Mouse (Mus musculus) embryonic facial prominence, embryonic 12.5 days (tissue): ENCODE measurements around the gene Dst. TPM values are rescaled to one million over a fixed set of nuclear protein-coding genes. Genes with fewer than 3 reads are reported as not detected.

Source experiments
- ATAC-seq: fragments of 200-750 bp; cut with Nextera tagmentation; 2 replicates; pipeline ENCODE4 v1.8.0; 2017; ENCODE audit not compliant: insufficient number of reproducible peaks, insufficient read depth, low FRiP score, low TSS enrichment
- H3K27ac ChIP-seq: fragments of 300-500 bp; sonication (generic); 2 replicates; pipeline ENCODE4 v1.5.1; 2016; ENCODE audit warnings: mild to moderate bottlenecking
- H3K27me3 ChIP-seq: fragments of 300-500 bp; sonication (generic); 2 replicates; pipeline ENCODE4 v1.6.1; 2016; ENCODE audit warnings: mild to moderate bottlenecking, moderate library complexity
- H3K36me3 ChIP-seq: fragments of 300-500 bp; sonication (generic); 2 replicates; pipeline ENCODE4 v1.6.1; 2016; ENCODE audit warnings: mild to moderate bottlenecking
- H3K4me1 ChIP-seq: fragments of 300-500 bp; sonication (generic); 2 replicates; pipeline ENCODE4 v1.6.1; 2016
- H3K4me2 ChIP-seq: fragments of 300-500 bp; sonication (generic); replicated peaks from 2 replicates; pipeline ENCODE4 v1.6.1; 2016; ENCODE audit warnings: mild to moderate bottlenecking, moderate library complexity
- H3K4me3 ChIP-seq: fragments of 300-500 bp; sonication (generic); 2 replicates; pipeline ENCODE4 v1.5.1; 2016; ENCODE audit warnings: mild to moderate bottlenecking
- H3K9ac ChIP-seq: fragments of 300-500 bp; sonication (generic); 2 replicates; pipeline ENCODE4 v1.6.1; 2016; ENCODE audit warnings: mild to moderate bottlenecking, moderate library complexity
- H3K9me3 ChIP-seq: fragments of 300-500 bp; sonication (generic); 2 replicates; pipeline ENCODE4 v1.6.1; 2016; ENCODE audit warnings: mild to moderate bottlenecking, moderate library complexity
- WGBS: fragments of 180-500 bp; shearing (Covaris S2); methylation state at CpG from one replicate; pipeline ENCODE4 v1.1.7; 2016; 5-methylcytosine and 5-hydroxymethylcytosine counted together
- polyA plus RNA-seq: library from polyadenylated mRNA; unstranded; fragments of >200 nt; fragmentation: Nextera tagmentation; extraction: Ambion mirVana; gene quantifications from 2 replicates; pipeline ENCODE4 v1.2.1, GENCODE M21; 2016

The Dst gene
- polyA plus RNA-seq, 1 experiment from 2014 or later = 25.8 TPM

DNA sequence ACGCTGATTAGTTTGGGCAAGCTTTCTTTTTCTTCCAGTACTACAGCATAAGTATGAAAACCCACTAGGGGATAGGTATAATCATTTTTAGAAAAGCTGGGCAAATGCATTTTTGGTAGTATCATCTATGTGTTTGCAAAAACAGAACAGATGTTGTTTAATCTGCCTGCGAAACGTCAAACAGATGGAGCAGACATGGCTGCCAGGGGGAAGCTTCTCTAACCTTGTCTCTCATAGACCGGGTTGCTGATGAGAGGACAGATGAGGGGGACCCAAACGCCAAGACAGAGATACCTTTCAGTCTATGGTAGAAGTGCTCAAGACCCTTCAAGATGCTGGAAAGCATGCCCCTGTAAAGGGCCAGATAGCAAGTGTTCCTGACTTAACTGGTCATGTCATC is 40.5 kb downstream of the Dst start:
- no peaks in the 10 kb centered on the region for H3K36me3 ChIP-seq
- no peak for ATAC-seq
- H3K27ac ChIP-seq = no peak overlapping the region
- no peak overlapping the region for H3K9ac ChIP-seq
- H3K9me3 ChIP-seq = no peaks in the 10 kb centered on the region
- no peaks in the 10 kb centered on the region for H3K4me1 ChIP-seq
- 64% methylated on average over 5 of the region's 5 CpGs for WGBS
- no peak overlapping the region for H3K4me3 ChIP-seq
- no peak overlapping the region for H3K4me2 ChIP-seq
- H3K27me3 ChIP-seq = no peaks in the 10 kb centered on the region

DNA sequence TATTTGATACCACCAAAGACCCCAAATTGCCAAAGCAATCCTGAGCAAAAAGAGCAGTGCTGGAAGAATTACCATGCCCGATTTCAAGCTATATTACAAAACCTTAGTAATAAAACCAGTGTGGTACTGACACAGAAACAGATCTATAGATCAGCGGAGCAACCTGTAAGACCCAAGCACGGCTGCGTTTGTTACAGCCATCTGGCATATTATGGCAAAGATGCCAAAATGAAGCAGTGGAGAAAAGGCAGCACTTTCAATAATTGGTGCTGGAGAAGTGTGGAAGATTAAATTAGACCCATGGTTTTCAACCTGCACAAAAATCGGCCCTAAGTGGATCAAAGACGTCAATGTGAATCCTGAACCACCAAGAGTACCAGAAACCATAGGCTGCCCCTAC is 47.6 kb downstream of the Dst start:
- Histone ChIP-seq H3K36me3 (no peaks in the 10 kb centered on the region), H3K4me3 (no peak overlapping the region), H3K9me3 (no peaks in the 10 kb centered on the region), H3K27me3 (no peaks in the 10 kb centered on the region), H3K27ac (no peak overlapping the region), H3K9ac (no peak overlapping the region), H3K4me1 (no peaks in the 10 kb centered on the region), H3K4me2 (no peak overlapping the region)
- 91% methylated on average over 6 of the region's 6 CpGs for WGBS
- ATAC-seq = no peak

DNA sequence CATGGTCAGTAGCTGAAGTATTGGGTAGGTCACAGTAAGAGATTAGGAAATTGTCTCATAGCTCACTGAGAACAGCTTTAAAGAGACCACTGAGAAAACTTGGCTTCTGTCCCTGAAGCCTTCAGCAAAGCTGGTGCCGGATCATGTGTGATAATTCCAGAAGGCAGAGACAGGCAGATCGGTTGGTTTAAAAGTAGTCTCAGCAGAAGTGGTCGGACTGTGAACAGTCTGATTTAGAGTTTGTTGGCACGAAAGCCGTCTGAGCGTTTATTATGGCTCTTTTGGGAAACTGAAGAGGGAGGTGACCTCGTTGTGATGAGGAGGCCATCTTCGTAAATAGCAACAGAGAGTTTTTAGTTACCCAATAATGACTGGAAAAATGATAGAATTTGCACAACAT is 52.4 kb downstream of the Dst start:
- ATAC-seq = no peak
- 90% methylated on average over 8 of the region's 8 CpGs for WGBS

DNA sequence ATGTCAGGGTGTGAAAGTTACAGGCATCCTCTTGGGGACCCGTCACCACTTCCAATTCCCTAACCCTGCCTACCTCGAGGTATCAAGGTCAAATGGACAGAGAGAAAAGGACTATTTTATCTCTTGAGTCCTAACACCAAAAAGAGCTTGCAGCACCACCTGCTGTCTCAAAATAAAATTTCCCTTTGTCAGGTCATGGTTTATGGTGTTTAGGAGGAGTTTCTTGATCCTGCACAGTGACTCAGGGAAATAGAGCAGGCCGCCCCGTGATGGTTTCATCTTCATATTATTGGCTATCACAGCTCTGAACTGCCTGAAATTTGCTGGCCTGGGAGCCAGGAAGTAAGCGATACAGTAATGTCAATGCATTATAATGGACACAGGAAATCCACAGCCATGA is 56.6 kb downstream of the Dst start:
- H3K27ac ChIP-seq = no peak overlapping the region
- ATAC-seq = no peak
- H3K4me2 ChIP-seq = no peak overlapping the region
- H3K9me3 ChIP-seq = no peaks in the 10 kb centered on the region
- 47% methylated on average over 5 of the region's 5 CpGs for WGBS
- H3K4me1 ChIP-seq = peaks cover 8% of the 10 kb centered on the region; the same call in 1 of the 2 replicates
- no peaks in the 10 kb centered on the region for H3K27me3 ChIP-seq
- H3K4me3 ChIP-seq = no peak overlapping the region
- H3K36me3 ChIP-seq = no peaks in the 10 kb centered on the region
- no peak overlapping the region for H3K9ac ChIP-seq

More for the DNA sequence above, 52.4 kb downstream of the Dst start:
- Histone ChIP-seq H3K9ac (no peak overlapping the region), H3K9me3 (no peaks in the 10 kb centered on the region), H3K4me3 (no peak overlapping the region), H3K4me2 (no peak overlapping the region), H3K4me1 (no peaks in the 10 kb centered on the region), H3K36me3 (no peaks in the 10 kb centered on the region), H3K27ac (no peak overlapping the region), H3K27me3 (no peaks in the 10 kb centered on the region)

DNA sequence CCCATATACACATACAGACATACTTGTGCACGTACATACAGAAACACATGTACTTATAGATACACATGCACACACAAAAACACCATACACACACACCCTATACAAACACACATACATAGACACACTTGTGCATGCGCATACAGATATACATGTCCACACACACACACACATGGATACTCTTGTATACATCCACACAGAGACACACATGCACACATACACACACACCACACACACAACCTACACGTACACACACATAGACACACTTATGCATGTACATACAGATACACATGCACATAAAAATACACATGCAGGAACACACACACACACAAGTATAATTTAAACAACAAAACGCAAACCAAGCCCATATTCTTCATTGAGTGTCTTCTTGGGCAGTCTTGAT is 57.8 kb downstream of the Dst start:
- H3K9ac ChIP-seq = no peak overlapping the region
- no peaks in the 10 kb centered on the region for H3K27me3 ChIP-seq
- no peaks in the 10 kb centered on the region for H3K9me3 ChIP-seq
- no peak overlapping the region for H3K27ac ChIP-seq
- no peaks in the 10 kb centered on the region for H3K36me3 ChIP-seq
- 86% methylated on average over 4 of the region's 4 CpGs for WGBS
- peaks cover 15% of the 10 kb centered on the region; the same call in 1 of the 2 replicates for H3K4me1 ChIP-seq
- no peak overlapping the region for H3K4me2 ChIP-seq
- no peak for ATAC-seq
- no peak overlapping the region for H3K4me3 ChIP-seq

DNA sequence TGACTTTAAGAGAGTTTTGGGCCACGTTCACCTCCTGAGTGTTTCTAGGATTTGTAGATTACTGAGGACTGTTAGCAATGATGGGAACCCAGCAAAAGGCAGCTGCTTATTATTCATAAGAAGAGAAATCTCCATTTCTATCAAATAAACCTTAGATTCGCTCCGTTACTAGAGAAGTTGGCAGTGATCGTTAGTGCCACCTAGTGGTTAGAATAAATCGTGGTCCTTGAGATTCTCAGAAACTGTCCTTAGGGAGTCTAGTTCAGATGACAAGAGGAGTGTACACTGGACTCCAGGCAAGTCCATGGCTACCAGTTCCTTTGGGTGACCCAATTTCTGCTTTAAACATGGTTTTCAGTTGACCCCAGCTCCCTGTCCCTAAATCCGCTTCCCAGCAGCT is 58.3 kb downstream of the Dst start:
- Histone ChIP-seq H3K4me2 (no peak overlapping the region), H3K36me3 (no peaks in the 10 kb centered on the region), H3K4me1 (peaks cover 15% of the 10 kb centered on the region; the same call in 1 of the 2 replicates), H3K4me3 (no peak overlapping the region), H3K9ac (no peak overlapping the region), H3K27ac (no peak overlapping the region), H3K9me3 (no peaks in the 10 kb centered on the region), H3K27me3 (no peaks in the 10 kb centered on the region)
- ATAC-seq = no peak
- WGBS = 31% methylated on average over 6 of the region's 6 CpGs

DNA sequence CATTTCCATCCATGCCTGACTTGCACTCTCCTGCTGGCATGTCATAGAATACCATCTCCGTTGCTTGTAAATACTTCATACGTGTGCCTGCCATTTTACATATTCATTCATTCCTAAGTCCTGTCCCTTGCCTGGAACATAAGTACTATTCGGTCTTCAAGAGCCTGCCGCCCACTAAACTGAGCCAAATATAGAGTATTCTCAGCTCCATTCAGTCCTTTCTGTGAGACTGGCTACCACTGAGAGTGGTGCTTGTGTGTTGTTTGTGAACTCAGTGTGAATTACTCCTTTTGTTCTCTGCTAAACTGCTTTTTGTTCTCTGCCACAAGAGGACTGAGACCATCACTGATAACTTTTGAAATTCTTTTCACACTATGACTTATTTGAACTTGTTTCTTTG is 59.2 kb downstream of the Dst start:
- H3K4me1 ChIP-seq = peaks cover 15% of the 10 kb centered on the region; the same call in 1 of the 2 replicates
- no peak overlapping the region for H3K9ac ChIP-seq
- WGBS = 85% methylated on average over 4 of the region's 4 CpGs
- H3K4me2 ChIP-seq = no peak overlapping the region
- H3K4me3 ChIP-seq = no peak overlapping the region
- H3K27me3 ChIP-seq = no peaks in the 10 kb centered on the region
- H3K27ac ChIP-seq = no peak overlapping the region
- ATAC-seq = no peak
- H3K36me3 ChIP-seq = no peaks in the 10 kb centered on the region
- H3K9me3 ChIP-seq = no peaks in the 10 kb centered on the region

DNA sequence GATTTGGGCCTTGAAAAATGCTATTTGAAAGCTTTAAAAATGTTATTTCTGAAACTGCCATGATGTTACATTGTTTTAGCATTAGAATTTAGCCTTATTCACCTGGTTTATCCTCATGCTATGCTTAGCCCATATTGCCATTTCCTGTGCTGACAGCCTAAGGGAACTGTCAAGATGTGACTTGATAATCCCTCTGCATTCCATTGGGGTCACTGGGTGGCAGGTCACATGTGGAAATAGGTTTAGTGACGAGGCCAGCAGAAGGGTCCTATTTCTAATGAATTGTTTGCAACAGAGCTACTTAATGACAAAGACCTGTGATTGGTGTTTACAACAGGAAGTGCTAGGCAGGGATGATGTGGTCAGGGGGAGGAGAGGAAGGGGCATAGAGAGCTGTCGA is 61.9 kb downstream of the Dst start:
- H3K27ac ChIP-seq = no peak overlapping the region

DNA sequence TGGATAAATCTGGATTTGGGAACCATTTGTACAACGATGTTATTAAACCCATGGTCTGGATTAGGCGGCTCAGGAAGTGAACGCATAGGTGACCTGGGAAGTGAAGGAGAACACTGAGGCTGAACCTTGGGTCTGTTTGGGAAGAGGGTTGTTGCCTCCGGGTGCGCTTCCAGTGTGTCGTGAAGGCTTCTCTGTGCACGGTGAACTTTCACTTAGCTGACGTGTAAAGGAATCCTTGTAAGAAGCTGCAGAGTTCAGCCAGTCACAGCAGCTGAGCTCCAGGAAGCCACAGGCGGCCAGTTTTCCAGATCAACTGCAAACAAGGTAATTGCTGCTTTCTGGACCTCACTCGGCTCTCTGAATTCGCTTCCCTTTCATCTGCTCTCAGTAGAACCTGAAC is 66.4 kb downstream of the Dst start:
- Histone ChIP-seq H3K9ac (no peak overlapping the region), H3K27me3 (no peaks in the 10 kb centered on the region), H3K4me1 (peaks cover 10% of the 10 kb centered on the region; the same call in 1 of the 2 replicates), H3K36me3 (no peaks in the 10 kb centered on the region), H3K4me2 (no peak overlapping the region), H3K27ac (no peak overlapping the region), H3K4me3 (no peak overlapping the region), H3K9me3 (no peaks in the 10 kb centered on the region)
- no peak for ATAC-seq
- WGBS = 79% methylated on average over 11 of the region's 11 CpGs

More for the DNA sequence above, 61.9 kb downstream of the Dst start:
- Histone ChIP-seq H3K9me3 (no peaks in the 10 kb centered on the region), H3K9ac (no peak overlapping the region), H3K4me3 (no peak overlapping the region), H3K27me3 (no peaks in the 10 kb centered on the region), H3K4me2 (no peak overlapping the region), H3K4me1 (peaks cover 15% of the 10 kb centered on the region; the same call in 1 of the 2 replicates), H3K36me3 (no peaks in the 10 kb centered on the region)
- ATAC-seq = no peak
- 10% methylated on average over 2 of the region's 2 CpGs for WGBS

DNA sequence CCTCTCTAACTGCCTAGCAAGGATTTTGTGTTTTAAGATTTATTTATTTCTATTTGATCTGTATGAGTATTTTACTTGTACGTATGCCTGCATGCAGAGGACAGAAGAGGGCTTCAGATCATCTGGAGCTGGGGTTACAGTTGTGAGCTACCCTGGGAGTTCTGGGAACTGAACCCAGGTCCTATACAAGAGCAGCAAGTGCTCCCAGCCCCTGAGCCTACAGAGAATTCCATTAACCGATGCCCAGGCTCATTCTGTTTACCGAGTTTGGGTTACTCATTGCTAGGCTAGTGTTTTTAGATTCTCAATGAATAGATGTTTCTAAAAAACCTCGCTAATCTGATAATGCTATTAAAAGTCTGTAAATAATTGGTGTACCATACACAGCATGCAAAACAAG is 67.3 kb downstream of the Dst start:
- H3K27ac ChIP-seq = no peak overlapping the region
- WGBS = 83% methylated on average over 4 of the region's 4 CpGs
- peaks cover 2% of the 10 kb centered on the region; the same call in 1 of the 2 replicates for H3K4me1 ChIP-seq
- no peak for ATAC-seq
- no peak overlapping the region for H3K9ac ChIP-seq
- H3K27me3 ChIP-seq = no peaks in the 10 kb centered on the region
- H3K36me3 ChIP-seq = no peaks in the 10 kb centered on the region
- H3K4me2 ChIP-seq = no peak overlapping the region
- no peak overlapping the region for H3K4me3 ChIP-seq
- H3K9me3 ChIP-seq = no peaks in the 10 kb centered on the region

DNA sequence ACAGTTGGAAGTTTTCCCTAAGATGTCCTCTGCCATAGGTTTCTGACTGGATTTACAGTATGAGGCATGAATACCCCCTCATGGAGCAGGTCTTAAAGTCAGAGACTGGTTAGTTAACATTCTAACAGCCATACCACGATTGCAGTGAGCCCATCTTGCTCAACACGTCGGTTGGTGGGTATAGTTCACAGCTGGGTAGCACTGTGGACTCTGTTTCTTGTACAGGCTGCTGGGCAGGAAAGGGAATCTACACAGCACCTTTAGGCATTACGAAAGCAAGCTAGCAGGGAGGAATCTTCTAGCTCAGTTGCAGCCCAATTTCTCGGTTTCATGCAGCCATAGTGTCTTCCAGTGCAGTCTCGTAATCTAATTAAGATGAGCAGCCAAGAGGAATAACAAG is 69.8 kb downstream of the Dst start:
- H3K9me3 ChIP-seq = no peaks in the 10 kb centered on the region
- WGBS = 78% methylated on average over 6 of the region's 6 CpGs
- no peak overlapping the region for H3K27ac ChIP-seq
- no peak for ATAC-seq
- no peak overlapping the region for H3K9ac ChIP-seq
- no peaks in the 10 kb centered on the region for H3K27me3 ChIP-seq
- no peak overlapping the region for H3K4me3 ChIP-seq
- H3K4me1 ChIP-seq = no peaks in the 10 kb centered on the region
- H3K4me2 ChIP-seq = no peak overlapping the region
- H3K36me3 ChIP-seq = no peaks in the 10 kb centered on the region

DNA sequence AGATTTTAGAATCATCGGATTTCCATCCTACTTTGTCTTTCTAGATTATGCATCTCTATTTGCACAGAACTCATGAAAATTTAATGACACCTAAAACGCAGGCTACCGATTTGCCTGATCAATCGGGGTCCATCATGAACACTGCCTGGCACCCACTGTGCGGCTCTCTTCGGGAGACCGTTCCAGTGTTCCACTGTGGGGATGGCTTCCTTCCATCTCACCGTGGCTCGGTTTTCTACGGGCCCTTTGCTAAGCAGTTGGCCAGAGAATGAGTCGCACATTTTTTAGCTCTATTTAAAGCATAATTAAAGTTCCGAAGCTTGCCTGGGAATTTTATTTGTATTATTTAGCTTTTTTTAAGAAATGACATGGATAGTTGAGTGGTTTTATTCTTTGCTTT is 72.4 kb downstream of the Dst start:
- 90% methylated on average over 12 of the region's 12 CpGs for WGBS
- Histone ChIP-seq H3K9ac (no peak overlapping the region), H3K4me1 (no peaks in the 10 kb centered on the region), H3K4me2 (no peak overlapping the region), H3K9me3 (no peaks in the 10 kb centered on the region), H3K27ac (no peak overlapping the region), H3K4me3 (no peak overlapping the region), H3K27me3 (no peaks in the 10 kb centered on the region), H3K36me3 (no peaks in the 10 kb centered on the region)
- no peak for ATAC-seq

DNA sequence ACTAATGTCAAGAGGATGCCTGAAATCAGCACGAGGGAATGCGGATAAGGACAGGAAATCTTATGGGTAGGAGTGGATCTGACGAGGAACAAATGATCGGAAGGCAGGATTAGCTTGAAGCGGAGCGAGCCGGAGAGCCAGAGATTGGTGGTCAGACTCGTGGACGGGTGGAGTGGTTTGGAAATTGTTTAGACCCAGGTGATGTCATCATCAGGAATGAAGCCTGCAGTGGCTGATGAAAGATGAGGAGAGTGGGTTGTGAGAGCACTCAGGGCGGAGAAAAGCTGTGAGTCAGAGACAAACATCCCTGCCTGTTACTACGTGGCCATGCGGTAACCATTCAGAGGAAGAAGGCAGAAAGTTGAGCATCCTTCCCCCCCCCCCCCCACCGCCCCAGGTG is 81.6 kb downstream of the Dst start:
- Histone ChIP-seq H3K27me3 (no peaks in the 10 kb centered on the region), H3K27ac (no peak overlapping the region), H3K4me2 (no peak overlapping the region), H3K9ac (no peak overlapping the region), H3K9me3 (no peaks in the 10 kb centered on the region), H3K36me3 (no peaks in the 10 kb centered on the region), H3K4me1 (no peaks in the 10 kb centered on the region), H3K4me3 (no peak overlapping the region)
- ATAC-seq = no peak
- WGBS = 81% methylated on average over 13 of the region's 13 CpGs
